Mouse (Mus musculus) left cerebral cortex, adult 11 months (tissue): ENCODE results near the gene Coq2.

Source experiments
- DNase-seq: peaks from one replicate; pipeline ENCODE4 v3.0.0; 2022; ENCODE audit warnings: low spot score

Coq2 gene

DNA sequence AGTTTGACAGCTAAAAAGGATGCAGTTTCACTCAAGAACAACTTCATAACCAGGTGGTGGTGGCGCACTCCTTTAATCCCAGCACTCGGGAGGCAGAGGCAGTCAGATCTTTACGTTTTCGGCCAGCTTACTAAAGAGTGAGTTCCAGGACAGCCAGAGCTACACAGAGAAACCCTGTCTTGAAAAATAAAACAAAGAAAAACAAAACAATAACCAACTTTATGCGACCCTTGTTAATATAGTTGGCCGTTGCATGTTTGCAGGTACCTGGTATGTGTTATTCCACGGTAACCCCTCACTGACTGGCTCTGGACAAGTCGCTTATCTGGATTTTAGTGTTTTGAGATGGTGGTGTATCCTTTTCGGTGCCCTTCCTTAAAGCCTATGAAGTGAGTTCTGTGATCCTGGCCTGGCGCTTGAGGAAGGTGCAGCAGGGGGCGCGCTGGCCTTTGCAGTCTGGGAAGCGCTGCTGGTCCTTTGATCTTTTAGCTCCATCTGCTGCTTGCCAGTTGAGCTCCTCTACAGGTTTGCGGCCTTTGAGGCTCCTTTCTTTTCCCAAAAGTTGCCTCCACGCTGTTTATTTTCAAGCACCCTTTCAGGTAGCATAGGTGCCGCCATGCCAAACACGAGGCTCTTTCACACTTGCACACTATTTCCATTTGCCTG, at the start of gene Coq2:
TSS of gene Coq2 (minus strand) at position 430 of the 666 bp plus-strand sequence.
- DNase-seq = peak; percentile 59

DNA sequence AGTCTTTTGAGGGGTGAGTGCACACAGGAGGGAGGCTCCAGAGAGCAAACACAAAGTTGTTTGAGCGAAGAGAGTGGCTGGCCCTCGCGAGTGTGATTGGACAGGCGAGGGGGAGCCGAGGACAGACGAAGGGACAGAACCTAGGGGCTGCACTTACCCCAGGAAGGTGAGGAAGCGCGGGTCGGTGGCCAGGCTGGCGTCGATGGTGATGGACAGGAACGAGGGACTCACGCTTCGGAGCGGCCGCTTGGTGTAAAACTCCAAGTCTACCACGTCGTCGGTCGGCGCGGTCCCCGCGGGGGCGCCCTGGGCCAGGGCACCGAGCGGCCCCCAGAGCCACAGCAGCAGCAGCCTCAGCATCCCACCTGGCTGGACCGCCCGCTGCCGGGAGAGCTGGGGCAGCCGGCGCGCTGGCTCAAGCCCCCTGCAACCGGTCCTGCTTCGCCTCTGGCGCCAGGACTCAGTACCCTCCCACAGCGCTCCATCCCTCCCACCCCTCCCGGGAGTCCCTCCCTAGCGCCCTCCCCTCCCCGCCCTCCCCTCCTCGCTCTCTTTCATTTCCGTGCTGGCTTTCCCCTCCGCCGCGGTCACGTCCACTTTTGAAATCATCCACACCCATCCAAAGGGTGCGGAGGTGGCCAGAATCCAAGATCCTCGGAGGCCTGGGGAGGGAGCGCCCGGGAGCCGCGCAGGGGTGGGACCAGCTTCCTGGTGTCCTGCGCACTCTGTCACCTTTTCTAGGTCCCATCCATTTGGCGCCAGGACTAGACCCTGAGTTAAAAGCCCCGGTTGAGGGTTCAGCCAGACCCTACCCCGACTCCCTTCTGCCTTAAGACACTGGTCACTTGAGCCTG, 44.5 kb upstream of the Coq2 start, which contains the start of gene Hpse:
TSS of gene Hpse (minus strand) at position 482 of the 854 bp plus-strand sequence.
- no peak for DNase-seq

DNA sequence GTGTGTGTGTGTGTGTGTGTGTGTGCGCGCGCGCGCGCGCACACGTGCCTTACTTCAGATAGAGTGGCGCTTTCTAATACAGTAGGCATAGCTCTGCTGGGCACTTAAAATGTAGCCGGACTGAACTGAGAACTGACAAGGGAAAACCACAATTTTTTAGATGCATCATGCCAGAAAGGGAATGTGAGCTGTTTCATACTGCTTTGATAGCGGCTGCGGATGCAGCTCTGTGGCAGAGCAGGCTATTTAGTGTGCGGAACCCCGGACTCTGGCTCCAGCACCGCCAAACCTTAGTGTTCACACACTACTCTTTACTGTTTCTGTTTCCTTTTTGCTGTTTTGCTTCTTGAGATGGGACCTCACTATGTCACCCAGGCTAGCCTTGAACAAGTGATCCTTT, 41.8 kb upstream of the Coq2 start:
- no peak for DNase-seq

DNA sequence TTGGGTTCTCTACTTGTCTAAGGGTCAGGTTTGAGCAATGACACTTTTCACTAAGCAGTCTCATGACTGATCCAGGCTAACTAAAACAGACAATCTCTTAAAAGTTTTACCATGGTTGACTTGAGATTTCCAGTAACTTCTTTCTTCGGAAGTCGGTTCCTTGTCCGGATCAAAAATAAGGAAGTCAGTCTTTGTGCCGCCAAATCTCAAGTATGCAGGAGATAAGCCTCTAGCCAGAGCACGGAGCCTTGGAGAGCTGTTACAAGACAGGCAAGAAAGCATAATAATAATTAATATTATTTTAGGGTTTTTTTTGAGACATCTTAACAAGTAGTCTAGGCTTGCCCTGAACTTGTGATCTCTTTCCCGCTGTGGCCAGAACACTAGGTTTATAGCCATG, 36.3 kb upstream of the Coq2 start:
- no peak for DNase-seq

DNA sequence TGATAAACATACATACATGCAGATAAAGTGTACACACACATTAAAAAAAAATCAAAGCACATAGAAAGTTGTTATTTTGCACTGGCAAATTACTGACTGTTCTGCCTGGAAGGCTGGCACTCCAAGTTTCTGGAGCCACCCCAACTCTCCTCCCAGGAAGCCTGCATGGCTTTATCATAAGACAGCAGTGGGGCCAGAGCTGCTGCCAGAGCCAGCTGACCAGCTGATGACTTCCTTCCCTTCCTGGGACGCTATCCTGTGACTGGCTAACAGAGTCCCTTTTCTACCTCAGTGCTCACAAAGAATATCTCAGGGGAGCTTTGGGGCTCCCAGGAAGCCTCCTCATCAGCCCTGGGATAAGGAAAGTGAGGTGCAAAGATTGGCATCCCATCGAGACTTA, 35.1 kb upstream of the Coq2 start:
- DNase-seq = no peak

DNA sequence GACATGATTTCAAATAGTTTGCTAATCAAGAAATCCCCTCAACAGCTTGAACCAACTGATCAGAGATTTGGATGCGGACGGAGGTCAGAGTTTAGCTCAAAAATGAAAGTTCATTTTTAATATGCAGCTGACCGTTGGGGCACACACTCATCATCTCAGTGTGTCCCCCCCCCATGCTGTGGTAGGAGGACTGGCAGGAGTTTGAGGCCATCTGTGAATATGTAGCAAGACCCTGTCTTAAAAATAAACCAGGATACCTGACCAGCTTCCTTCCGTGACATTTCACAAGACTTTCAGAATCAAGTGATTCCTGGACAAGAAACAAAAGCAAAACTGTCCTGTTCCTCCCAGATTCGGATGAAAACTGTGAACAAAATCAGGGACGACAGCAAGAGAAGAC, 34.1 kb upstream of the Coq2 start:
- DNase-seq = no peak

DNA sequence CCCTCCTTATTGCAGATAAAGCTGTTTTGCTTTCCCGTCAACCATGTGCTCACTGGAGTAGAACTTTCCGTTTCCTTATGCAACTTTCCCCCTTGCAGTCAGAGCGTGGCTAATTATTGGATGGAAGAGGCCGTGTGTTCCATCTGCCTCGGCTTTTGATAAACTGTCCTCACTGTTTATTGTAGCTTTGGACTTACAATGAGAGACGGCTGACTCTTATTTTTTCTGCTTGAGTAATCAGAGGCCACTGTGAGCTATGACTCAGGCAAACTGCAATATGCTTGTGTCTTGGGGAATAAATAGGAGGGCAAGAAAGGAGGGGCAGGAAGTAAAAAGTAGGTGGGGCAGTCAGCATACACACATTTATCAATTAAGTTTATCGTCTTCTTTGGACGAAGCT, 31.7 kb upstream of the Coq2 start:
- no peak for DNase-seq

DNA sequence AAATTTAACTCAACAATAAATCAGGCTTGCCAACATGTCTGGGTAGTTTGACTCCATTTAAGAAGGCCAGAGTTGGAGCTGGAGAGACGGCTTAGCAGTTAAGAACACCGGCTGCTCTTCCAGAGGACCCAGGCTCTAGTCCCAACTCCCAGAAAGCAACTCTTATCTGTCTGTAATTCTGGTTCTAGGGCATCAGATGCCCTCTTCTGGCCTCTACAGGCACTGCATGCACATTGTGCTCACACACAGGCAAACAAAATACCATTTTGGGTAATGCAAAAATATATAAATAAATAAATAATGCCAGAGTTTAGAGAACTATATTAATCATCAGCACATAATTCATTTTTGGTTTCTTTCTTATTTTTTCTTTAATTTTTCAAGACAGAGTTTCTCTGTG, 29.3 kb upstream of the Coq2 start:
- no peak for DNase-seq

DNA sequence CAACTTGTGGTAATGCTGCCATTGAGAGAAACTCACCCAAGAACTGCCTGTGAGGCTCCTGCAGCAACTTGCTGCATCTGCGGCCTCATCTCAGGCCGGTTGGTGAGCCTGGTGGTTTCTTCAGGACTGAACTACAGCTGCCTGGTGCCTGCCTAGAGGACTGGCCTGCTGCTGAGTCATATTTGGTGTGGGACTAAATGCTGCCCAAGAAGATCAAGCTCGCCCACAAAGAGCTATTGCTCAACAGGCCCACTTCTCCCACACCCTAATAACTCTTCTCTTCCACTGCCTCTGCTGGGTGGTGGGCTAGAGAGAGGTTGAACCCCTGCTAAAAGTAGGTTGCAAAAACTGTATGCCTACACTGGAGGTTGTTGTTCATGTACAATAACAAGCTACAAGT, 27.4 kb upstream of the Coq2 start:
- no peak for DNase-seq

DNA sequence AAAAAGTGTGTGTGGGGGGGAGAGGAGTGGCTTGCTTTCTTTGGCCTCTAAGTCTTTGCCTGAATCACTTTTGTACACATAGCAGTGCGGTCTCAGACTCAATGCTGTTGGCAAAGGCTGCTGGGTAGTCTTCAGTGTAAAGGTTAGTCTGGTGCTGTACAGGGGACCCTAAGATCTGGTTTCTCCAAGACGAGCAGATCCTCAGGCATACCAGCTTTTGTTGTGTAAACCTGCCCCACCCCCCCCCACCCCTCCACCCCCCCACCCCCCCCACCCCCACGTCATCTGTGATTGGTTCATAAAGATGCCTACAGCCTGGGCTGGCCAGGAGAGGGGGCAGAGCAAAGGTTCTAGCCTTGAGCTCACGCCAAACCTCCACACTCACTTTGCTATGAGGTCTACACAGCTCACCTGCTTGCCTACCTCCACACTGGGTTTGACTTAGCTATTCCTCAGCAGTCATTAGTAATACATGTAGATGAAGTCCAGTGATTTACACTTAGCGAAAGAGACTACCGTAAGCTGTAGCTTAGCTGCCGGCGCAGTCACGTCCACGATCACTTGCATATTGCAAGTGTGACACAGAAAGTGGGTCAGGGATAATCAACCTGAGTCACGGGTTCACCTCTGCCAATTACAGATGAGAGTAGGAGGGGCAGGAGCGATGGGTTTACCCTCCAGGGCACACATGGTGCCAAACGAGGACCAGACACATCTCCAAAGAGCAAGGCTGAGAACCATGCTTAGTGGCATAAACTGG, 26.1 kb upstream of the Coq2 start:
- no peak for DNase-seq

DNA sequence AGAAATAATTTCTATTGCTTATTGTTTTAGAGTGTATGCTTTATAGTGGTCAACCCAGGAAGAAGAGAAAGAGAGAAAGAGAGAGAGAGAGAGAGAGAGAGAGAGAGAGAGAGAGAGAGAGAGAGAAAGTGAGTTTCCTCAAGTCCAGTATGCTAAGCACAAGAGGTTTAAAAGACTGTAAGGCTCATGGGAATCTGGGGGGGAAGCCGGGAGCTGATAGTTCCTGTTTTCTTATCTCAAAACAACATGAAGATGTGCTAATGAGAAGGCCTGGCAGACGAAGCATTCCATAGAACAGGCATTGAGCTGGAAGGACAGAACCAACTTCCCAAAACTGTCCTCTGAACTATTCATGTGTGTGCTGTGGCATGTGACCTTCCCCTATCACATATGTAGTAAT, 22.9 kb upstream of the Coq2 start:
- DNase-seq = no peak

DNA sequence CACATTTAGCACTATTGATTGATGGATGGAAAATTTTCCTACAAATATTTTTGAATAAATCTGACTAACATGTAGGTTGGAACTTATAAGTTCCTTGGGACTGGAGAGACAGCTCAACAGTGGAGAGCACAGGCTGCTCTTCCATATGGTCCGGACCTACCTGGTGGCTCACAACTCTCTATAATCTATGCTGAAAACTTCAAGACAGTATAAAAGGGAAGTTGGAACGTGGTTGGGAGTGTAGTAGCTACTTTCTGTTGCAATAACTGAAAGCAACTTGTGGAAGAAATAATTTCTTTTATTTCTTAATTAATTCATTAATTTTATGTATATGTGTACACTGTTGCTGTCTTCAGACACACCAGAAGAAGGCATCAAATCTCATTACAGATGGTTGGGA, 22.5 kb upstream of the Coq2 start:
- DNase-seq = no peak

DNA sequence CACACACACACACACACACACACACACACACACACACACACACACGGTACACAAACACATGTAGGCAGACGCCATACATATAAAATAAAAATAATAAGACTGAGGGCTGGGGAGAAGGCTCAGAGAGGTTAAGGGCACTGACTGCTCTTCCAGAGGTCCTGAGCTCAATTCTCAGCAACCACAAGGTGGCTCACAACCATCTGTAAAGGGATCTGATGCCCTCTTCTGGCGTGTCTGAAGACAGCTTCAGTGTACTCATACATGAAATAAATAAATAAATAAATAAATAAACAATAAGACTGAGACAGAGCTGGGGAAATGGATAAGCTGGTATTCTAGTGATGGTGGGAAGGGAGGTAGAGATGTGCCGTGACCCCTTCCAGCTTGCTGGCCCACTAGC, 10.7 kb upstream of the Coq2 start:
- no peak for DNase-seq

DNA sequence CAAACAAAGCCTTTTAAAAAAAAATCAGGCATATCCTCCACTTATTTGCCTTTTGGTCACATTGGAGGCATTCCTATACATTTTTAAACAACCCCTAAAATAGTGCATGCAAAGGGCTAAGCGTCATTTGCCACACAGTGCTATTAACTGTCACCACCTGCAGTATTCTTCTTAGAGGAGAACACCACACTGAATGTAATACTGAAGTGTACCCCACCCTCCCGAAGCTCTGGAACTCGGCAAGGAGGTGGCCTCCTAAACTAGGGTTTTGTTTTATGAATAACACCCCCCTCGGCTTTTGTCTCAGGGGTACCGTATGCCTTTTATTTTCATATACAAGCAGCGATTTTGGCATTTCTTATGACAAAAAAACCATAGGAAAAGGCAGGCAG, 5.6 kb upstream of the Coq2 start:
- no peak for DNase-seq

DNA sequence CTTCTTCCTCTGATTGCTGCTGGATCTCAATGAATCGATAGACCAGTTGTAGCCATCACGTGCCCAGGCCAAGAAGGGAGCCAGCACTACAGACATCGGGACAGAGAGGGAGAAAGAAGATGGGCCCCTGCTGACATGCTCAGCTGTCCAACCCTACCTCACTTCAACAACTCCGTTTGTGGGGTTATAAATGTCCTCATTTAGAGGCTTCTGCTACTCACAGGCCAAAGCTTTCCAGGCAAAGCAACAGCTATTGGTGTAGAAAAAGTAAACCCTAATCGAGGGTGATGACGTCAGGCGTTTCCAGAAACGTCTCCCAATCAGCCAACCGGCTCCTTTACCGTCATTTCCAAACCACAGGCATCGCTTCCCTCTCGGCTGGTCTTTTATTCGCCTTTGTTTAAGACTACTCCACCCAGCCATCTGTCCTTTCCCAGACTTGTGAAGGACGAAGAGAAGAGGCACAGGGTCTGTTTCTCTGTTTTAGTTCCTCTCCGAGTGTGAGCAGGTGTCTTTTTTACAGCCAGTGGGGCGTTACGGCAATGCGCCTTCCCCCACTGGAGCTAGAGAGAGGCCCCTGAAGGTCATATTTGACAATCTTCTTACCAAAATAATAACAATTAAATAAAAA, 5.1 kb upstream of the Coq2 start:
- no peak for DNase-seq

DNA sequence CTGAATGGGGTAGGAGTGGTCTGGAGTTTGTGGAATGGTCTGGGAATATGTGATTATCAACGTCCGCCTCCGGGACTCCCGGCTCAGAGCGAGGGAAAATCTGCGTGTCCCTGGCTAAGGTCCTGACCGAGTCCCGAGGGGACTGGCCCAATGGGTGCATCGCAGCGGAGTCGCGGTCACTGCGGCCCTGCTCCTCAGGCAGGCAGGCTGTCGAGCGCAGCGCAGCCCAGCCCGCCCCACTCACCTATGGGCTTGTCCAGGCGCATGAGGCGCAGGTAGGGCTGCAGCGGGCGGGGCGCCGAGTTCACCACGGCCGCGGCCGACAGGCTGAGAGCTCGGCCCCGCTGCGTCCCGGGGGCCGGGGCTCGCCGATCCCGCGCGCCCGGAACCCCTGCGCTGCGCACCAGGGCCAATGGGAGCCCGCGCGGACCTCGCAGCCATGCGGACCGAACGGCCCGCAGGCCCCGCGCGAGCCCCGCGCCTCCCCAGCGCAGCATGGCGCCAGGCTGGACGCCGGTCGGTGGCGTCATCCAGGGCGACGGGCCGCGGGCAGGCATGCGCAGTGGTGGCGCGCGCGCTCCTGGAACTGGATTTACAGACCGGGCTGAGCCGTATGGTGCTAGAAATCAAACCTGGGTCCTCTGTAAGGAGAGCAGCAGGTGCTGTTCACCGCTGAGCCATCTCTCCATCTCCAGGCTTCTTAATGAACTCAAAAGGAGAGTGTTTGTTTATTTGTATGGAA, 1.0 kb downstream of the Coq2 start:
- DNase-seq = peak; percentile 58

DNA sequence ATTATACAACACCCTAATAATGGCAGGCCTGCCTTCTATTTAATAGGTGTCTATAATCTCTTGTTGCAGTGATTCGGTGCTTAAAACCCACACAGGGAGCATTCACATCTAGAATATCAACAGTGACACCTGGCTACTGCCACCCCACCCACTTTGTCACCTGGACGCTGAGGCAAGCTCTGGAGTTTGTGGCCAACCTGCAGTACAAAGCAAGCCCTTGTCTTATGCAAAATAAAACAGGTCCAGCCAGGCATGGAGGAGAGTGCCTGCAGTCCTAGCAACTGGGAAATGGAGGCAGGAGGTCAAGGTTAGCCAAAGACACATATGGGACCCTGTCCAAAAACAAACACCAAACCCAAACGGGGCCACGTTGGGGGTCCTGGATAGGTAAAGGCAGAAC, 2.5 kb downstream of the Coq2 start:
- no peak for DNase-seq

DNA sequence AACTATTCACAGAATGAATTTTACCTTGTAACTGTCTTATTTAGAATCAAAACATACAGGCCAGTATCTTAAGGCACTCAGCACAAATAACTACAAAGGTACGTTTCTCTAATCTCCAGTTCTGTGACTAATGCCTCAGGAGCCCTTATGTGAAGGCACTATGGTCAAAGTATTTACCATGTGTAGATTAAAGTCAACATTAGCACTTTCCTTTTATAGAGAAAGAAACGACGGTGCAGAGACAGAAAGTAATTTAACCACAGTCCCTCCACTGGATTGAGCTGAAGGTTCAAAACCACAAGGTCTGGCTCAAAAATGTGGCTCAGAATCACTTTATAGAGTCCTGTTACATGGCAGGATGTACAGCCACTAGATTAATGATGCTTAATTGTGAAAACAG, 3.0 kb downstream of the Coq2 start:
- no peak for DNase-seq

DNA sequence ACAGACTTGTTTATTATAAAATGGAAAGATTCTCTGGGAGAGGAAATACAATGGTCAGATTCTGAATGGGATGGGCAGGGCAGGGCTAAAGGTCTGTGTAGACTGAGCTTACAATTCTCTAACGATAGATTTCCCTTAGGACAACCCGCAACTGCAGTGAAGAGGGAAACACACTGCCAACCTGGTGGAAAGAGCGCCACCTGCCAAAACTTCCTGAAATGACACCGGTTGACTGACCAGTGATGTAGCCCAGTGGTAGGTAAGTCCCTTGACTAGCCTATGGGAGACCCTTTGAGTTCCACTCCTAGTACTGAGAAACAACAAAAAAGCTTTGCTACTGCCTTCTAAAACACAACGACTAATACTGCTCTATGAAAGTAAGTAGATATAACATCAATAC, 3.5 kb downstream of the Coq2 start:
- no peak for DNase-seq

DNA sequence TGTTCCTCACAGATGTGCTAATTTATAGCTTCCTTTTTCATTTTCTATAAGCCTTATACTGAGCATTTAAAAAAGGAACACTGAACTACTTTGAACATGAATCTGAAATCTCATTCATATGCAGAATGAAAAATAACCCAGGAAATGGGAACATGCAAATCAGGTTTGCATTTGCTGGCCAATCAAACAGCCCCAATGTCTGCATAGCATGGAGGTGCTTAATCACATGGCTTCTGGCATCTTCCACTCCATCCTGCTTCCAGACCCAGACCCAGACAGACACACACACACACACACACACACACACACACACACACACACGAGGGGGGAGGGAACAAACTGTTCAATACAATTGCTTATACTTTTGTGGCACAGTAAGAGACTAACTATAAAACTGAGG, 8.0 kb downstream of the Coq2 start:
- no peak for DNase-seq

DNA sequence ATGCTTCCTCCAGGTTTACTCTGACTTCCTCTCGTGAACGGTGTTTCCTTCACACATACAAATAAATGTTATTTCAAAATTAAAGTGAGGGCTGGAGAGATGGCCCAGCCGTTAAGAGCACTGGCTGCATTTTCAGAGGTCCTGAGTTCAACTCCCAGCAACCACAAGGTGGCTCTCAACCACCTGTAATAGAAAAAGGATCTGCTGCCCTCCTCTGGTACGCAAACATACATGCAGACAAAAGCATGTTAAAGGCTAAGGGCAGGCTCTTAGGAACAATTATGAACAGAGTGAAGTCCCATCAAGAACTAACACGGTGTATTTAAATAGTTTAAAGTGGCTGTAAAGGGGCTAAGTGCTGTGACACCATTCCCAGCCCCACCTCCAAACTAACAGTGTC, 11.1 kb downstream of the Coq2 start:
- no peak for DNase-seq

DNA sequence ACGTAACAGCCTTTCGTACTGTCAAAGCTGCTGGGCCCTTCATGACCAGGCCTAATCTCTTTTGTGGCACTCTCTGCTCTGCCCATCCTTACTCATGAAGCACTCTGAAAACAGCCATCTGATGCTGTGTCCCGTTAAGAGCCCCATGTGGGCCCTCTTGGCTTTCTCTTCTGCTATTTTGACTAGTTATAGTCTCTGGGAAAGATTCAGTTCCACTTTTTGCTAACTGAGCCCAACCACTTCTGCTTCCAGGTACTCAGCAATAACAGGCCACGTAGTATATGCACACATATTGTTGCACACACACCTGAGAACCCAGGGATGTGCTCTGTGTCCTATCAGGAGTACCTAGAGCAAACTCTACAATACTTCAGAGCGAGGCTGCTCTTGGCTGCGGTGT, 11.9 kb downstream of the Coq2 start:
- DNase-seq = no peak
